Mouse (Mus musculus) naive thymus-derived CD4-positive, alpha-beta T cell, adult 2 months (primary cell): Measurements from ENCODE around the gene Mat1a.

Experiments used
- DNase-seq: peaks from one replicate; pipeline ENCODE4 v3.0.0-alpha.2; 2011; ENCODE audit warnings: low read depth

Gene Mat1a

DNA sequence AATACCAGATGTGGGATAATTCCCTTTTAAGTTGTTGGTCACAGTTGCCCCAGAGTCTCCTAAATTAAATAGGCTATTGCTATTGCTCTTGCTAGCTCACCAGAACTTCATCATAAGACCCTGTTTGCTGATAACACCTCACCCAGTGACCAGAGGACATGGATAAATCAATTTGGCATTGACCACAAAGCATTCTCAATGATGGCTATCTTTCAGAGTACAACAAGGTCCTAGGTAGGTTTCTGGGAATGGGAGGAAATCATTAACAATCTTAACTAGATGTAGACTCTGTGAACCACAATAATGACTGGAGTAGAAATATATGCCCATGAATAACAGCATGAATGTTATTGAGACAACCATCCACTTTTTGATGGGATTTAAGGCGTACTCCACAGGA lies 35.9 kb downstream of the Mat1a start:
- no peak for DNase-seq

DNA sequence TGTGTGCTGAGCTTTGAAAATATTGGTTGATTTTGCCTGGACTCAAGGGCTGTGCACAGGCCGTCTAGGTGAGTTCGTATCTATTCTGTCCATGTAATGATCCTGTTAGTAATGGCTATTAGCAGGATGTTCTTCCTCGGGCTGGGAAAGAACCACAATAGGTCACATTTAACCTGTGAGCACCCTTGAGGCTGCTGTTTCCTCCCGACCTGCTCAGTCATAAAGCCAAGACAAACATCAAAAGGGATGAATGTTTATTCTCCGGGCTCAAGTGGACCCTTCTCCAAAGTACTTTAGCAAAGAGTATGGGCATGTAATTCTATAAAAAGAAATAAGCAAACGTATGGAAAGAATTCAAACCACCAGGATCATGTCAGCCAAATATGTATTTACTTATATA lies 41.2 kb downstream of the Mat1a start:
- DNase-seq, result no peak

DNA sequence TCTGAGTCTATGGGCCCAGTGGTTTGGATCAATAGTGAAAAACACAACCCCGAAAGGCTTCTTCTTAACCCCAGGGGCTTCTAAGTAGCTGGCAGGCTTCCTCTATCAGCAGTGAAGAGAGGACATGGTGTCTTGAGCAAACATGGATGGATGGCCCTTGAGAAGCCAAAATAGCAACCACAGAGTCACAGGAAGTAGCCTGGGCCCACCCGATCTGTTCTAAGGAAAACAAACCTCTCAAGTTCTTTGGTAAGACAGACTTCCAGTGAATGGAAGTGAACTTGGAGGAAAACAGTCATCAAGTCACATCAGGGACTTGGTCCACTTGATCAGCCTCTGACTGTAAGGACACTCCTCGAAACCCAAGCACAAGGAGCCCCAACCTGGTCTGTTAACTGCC lies 42.1 kb downstream of the Mat1a start:
- no peak for DNase-seq

DNA sequence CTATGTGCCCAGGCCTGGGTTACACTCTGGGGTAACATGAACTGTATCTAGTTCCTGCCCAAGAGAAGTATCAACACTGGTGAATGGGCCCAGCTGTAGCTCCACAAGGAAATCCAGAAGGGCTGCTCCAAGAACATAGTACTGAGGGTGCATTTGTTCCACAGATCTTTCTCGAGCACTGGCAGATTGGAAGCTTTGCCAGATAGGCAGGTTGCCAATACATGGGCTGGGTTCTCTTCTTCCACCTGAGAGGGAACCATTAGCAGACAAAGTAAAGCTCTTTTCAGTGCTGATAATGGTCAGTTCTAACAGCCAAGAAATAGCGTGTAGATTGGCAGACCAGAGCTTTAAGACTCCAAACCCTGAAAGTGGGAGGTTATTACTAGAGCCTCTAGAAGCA lies 42.5 kb downstream of the Mat1a start:
- no peak for DNase-seq

DNA sequence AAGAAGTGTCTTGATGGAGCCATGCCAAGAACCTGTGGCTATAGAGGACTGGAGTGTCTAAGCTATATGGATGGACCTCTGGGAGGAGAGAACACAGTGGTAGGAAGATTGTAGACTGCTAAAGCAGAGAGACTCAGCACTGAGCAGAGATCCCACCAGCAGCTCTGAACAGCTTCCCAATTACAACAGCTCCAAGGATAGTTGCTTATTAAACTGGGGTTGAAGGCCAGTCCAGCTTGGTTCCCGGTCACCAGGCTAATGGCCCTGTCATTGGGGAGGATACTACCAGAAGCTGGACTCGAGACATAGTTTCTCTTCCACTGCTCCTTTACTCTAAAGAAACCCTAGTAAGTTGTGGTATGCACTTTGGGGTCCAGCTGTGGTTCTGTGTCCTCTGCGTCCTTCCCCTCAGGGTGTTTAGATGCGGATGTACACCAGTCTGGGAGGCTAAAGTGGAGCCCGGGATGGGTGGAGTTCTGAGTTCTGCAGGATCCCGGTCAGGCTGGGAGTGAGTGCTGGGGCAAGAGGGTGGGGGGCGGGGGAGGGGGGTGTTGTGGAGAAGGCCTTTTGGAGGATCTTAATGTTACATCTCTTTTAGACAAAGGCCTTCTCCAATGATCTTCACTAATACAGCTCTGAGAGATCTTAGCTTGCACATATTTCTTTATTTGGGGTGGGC lies 46.5 kb downstream of the Mat1a start, which contains the start of gene Mbl1:
Mbl1 (plus strand) TSS at position 239 of the 679 bp plus-strand sequence.
- DNase-seq, result no peak

DNA sequence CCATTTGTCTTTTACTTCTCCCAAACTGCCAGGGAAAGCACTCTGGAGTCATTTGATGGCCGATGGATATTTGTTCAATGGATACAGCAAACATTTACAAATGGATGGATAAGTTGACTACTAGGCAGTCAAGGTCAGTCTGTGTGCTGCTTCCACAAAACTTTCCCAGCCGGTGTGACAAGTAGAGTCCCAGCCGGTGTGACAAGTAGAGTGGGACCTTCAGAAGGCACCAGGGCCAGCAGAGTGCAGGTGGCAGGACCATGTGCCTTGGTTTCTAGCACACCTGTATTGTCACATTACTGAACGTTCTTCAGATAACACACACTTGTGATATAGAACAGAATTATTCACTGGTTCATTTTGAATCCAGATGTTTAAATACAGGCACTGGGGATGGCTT lies 55.2 kb downstream of the Mat1a start:
- DNase-seq, result no peak

DNA sequence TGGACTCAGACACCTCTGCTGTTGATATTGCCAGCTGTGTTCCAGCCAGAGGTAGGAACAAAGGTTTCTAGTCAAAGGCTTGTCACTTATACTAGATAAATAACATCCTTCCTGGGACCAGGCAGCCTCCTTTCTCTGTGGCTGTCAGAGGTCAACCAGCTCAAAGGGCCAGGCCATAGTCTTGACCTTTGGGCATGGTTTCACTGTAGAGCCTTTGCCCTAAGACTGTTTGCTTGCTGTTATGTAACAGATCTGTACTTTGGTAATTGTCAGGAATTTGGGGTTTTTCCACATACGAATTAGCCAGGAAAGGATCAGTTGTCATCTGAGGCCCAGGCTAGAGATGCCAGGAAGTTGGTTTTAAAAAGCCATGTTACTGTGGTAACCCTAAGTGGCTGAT lies 55.9 kb downstream of the Mat1a start:
- no peak for DNase-seq

DNA sequence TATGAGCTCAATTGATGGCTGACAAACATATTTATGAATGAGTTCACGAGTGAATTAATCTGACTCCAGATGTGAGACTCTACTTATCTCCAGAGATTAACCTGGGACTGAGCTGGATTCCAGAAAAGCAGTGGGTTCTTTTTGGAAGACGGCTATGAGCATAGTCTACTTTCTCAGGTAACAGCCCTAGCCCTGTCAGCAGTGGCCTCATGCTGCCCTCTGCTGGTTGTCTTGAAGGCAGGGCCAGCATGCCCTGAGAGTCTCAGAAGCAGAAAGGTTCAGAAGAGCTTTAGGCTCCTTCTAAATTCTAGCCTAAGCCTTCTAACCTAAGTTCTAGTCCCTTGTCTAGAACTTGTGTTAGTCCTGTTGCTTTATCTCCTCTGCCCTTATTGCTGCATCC lies 57.8 kb downstream of the Mat1a start:
- no peak for DNase-seq

DNA sequence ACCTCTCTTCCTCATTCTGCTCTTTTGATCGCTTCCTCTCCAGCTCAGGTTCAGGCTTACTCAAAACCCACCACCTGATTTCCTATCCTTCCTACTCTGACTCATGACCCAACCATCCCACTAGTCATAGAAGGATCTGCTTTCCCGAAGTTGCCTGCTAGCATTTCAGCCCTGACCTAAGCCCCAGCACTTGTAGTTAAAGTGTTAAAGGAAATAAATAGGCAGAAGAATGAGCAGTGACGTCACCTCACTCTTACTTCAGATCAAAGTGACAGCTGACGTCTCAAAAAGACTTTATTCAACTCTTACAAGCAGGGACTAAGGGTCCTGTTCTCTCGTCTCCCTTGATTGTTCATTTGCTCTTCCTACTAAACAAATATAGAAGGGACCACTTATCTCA lies 62.4 kb downstream of the Mat1a start:
- DNase-seq, result no peak

DNA sequence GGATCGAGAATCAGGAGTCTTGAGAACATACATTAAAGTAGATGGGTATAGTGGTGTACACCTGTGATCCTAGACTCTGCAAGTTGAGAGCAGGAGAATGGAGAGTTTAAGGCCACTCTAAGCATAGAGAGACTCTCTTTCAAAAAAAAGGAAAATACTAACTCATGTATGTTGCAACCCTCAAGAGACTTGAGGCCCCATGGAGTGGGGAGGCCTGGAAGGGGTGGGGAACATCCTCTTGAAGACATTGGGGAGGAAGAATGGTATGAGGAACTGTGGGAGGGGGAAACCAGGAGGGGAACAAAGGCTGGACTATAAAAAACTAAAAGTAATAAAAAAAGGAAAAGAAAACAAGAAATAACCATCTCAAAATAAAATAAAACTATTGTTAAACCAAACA lies 63.7 kb downstream of the Mat1a start:
- DNase-seq, result no peak

DNA sequence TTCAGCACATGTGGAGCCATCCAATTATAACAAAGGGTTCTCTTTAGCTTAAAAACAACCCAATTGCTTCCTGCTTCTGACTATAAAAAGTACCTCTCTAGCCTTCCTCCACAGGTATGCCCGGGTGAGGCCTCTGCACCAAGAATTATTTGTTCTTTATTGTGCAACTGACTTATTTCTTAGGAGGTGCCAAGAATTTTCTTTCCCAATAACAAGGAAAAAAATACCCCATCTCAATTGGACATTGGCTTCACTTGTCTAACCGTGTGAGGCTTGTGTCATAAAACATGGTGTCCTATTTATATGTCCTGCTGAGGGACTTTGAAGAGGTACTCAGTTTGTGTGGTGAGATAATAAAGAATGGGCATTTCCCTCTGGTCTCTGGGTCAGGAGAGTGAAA lies 65.7 kb downstream of the Mat1a start:
- no peak for DNase-seq
